Mouse (Mus musculus): Measurements from ENCODE around the gene Glod4.

DNA sequence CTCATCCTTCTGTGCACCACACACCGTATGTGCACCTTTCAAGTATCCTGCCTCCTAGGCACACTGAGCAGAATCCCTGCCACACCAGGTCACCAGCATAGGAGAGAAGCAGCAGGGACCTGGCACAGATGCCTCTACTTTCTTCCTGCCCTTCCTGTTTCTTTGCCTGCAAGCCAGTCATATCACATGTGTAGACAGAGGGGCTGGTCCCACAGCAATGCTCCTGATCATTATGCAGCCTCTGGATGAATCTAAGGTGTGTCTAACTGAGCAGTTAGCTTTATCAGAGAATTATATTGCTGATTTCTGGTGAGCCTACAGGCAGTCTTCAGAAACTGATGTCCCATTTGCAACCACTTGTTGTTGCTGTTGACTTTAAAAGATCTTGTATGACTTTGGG, 98.4 kb downstream of the Glod4 start:
- TF ChIP-seq POLR2A (IDR thresholded peaks at IDR 0.05; ENCODE audit: insufficient read depth, low read depth, low read length): no peak
- no peak for TF ChIP-seq CTCF (IDR thresholded peaks at IDR 0.05; ENCODE audit: insufficient read depth, low read depth, low read length)

All from olfactory bulb, adult 2 months (tissue).